Mouse (Mus musculus) macrophage (primary cell): Measurements from ENCODE around the gene Tcp10a. TPM values are rescaled to one million over a fixed set of nuclear protein-coding genes. Genes with fewer than 3 reads are reported as not detected.
"Not testable (repeated sequence)": the region's sequence is repeated elsewhere in the genome, so short reads cannot be mapped to it uniquely, and the experiment has no call there.

ENCODE experiments used
- H3K27ac ChIP-seq: fragments of 350-480 bp; formaldehyde crosslinking; 2 replicates; pipeline ENCODE4 v1.9.0; 2021
- H3K36me3 ChIP-seq: fragments of 350-480 bp; formaldehyde crosslinking; 2 replicates; pipeline ENCODE4 v1.9.0; 2021; ENCODE audit errors: inconsistent target
- H3K4me3 ChIP-seq: fragments of 350-480 bp; formaldehyde crosslinking; 2 replicates; pipeline ENCODE4 v1.9.0; 2021; ENCODE audit errors: inconsistent target
- H3K79me2 ChIP-seq: fragments of 350-480 bp; formaldehyde crosslinking; 2 replicates; pipeline ENCODE4 v1.9.0; 2021; ENCODE audit errors: inconsistent target
- WGBS: methylation state at CpG from one replicate; pipeline ENCODE4 v1.1.7; 2026; ENCODE audit warnings: inconsistent platforms; ENCODE audit not compliant: missing documents; 5-methylcytosine and 5-hydroxymethylcytosine counted together
- polyA plus RNA-seq: library from polyadenylated mRNA; stranded (reverse); fragments of 250-400 nt; gene quantifications from 3 replicates; pipeline ENCODE4 v1.2.4, GENCODE M21; 2018; ENCODE audit warnings: inconsistent platforms
- total RNA-seq, 78 experiments: library from RNA; depleted of rRNA; stranded (reverse); fragments of 250-400 nt; gene quantifications; 1 replicate in 9 of 78; 2 replicates in 24 of 78; 3 replicates in 43 of 78; 4 replicates in 2 of 78; pipeline ENCODE4 v1.2.4; 2018; ENCODE audit warnings: inconsistent platforms in 56 of 78

Gene Tcp10a
- total RNA-seq (2018; cell fraction: chromatin; rRNA removed): 1 to 10 TPM in 1 of 26 experiments, under 1 TPM in 2, not detected in 23; 0.38 to 2.1 (median 0.81) TPM
- not detected for total RNA-seq (2018; cell fraction: cytosol; rRNA removed)
- 1 to 10 TPM in 1 of 26 experiments, under 1 TPM in 3, not detected in 22; 0.48 to 1.5 (median 0.58) TPM for total RNA-seq (2018; cell fraction: nucleus; rRNA removed)
- not detected in 3 replicates for polyA plus RNA-seq

- not testable (repeated sequence) for H3K27ac ChIP-seq, H3K4me3 ChIP-seq, H3K79me2 ChIP-seq, H3K36me3 ChIP-seq
- 97% methylated on average over 3 of the region's 5 CpGs for WGBS
These were observed at the start of gene Tcp10a for GRCm38 (mm10) chr17:7324346-7324745. Tcp10a (plus strand) TSS chr17:7324646.

DNA sequence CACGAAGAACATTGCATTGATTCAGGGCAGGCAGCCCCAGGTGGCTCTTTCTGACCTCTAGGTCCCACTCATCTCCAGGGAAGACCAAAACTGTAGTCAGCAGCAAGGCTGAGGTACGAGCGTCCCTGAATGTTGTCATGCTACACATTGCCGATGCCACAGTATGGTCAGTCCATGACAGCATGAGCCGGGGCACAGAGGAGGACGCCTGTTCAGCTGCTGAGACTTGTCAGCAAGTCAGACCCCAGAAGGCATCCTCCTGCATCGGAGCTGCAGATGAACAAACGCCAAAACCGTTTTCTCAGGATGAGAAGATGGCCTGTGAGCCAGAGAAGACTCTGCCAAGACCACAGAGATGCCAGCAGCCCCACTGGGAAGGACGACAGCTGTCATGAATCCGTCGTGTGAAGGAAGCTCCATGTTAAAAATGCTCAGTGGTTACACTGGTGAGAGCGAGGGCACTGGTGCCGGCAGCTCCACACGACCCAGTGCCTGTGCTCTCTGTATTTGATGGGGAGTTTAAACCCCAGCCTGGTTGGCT, 45.7 kb upstream of the Tcp10a start:
- WGBS: 91% methylated on average over 15 of the region's 15 CpGs
- H3K4me3 ChIP-seq: no peak overlapping the region
- no peaks in the 10 kb centered on the region for H3K36me3 ChIP-seq
- no peaks in the 10 kb centered on the region for H3K79me2 ChIP-seq
- no peak overlapping the region for H3K27ac ChIP-seq

DNA sequence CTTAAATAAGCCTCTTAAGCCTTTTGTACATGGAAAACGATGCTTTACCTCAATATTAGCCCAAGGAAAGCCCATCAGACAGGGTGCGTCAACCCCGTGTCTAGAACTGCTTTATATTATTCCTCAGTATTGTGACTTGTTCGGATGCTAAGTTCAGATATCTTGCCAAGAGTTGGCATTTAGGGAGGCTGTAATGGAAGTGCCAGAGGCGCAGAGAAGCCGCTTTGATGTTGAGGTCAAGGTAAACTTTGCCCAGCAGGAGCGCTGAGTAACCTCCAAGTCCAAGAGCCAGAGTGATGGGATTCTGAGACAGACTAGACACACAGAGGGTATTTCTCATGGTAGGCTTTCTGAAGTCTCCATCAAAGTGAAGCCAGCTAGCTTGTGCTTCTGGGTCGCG, 45.2 kb upstream of the Tcp10a start:
- Histone ChIP-seq H3K27ac (no peak overlapping the region), H3K4me3 (no peak overlapping the region), H3K36me3 (no peaks in the 10 kb centered on the region), H3K79me2 (no peaks in the 10 kb centered on the region)
- WGBS: 94% methylated on average over 9 of the region's 9 CpGs

- 94% methylated on average over 8 of the region's 8 CpGs for WGBS
- no peak overlapping the region for H3K4me3 ChIP-seq
- H3K79me2 ChIP-seq: no peaks in the 10 kb centered on the region
- H3K36me3 ChIP-seq: no peaks in the 10 kb centered on the region
- H3K27ac ChIP-seq: no peak overlapping the region
These were observed 40.0 kb upstream of the Tcp10a start for GRCm38 (mm10) chr17:7284297-7284910.

DNA sequence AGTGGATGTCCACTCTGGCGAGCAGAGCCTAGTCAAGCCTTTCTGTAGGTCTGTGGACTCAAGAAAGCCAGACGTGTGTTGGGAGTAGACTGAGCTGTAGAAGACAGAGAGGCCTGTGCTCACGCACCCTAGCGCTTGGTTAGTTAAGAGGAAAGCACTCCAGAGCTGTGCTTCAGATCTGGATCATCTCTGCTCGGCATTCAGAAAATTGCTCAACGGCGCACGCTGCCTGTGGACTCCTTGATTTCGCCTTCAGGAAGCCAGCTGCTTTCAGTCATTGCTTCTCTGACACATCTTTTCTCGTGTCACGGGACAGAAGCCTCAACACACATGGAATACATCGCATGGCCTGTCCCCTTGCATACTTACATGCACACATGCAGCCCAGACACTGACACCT, 39.2 kb upstream of the Tcp10a start:
- 94% methylated on average over 12 of the region's 12 CpGs for WGBS
- Histone ChIP-seq H3K79me2 (no peaks in the 10 kb centered on the region), H3K36me3 (no peaks in the 10 kb centered on the region)

DNA sequence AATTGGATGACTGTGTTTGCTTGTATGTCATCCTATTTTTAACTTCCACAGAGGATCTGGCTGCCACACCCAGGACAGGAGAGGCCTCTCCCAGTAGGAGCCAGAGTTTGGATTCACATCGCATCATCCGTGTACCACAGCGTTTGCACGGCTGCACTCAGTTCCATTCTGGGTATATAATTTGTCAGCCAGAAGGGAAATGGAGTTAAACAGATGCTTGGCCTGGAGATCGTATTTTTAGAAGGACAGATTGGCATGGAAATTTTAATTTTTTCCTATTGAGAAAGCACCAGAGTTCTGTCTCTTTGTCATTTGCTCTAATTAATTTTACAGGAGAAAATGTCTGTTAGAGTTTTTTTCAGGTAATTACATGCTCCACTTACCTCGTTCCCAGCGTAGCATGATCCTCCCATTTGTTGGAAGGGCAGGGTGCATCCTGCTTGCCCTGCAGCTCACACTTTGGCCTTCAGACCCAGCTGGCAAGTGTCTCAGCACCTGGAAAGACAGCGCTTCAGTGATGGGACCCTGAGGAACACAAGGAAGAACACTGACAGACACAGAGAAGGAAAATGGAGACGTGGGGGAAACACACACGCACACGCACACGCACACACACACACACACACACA, 37.9 kb upstream of the Tcp10a start:
- no peaks in the 10 kb centered on the region for H3K79me2 ChIP-seq
- H3K36me3 ChIP-seq: no peaks in the 10 kb centered on the region
- H3K27ac ChIP-seq: no peak overlapping the region
- no peak overlapping the region for H3K4me3 ChIP-seq
- 95% methylated on average over 8 of the region's 12 CpGs for WGBS

More for the DNA sequence above, 39.2 kb upstream of the Tcp10a start:
- H3K27ac ChIP-seq: no peak overlapping the region
- H3K4me3 ChIP-seq: no peak overlapping the region

- Histone ChIP-seq H3K79me2 (no peaks in the 10 kb centered on the region), H3K36me3 (no peaks in the 10 kb centered on the region), H3K4me3 (no peak overlapping the region), H3K27ac (no peak overlapping the region)
- 96% methylated on average over 10 of the region's 11 CpGs for WGBS
These were observed 32.3 kb upstream of the Tcp10a start for GRCm38 (mm10) chr17:7292012-7292684.

- not testable (repeated sequence) for H3K36me3 ChIP-seq, H3K79me2 ChIP-seq, H3K27ac ChIP-seq, H3K4me3 ChIP-seq
- 60% methylated on average over 8 of the region's 8 CpGs for WGBS
These were observed 17.9 kb upstream of the Tcp10a start for GRCm38 (mm10) chr17:7306278-7307196.

DNA sequence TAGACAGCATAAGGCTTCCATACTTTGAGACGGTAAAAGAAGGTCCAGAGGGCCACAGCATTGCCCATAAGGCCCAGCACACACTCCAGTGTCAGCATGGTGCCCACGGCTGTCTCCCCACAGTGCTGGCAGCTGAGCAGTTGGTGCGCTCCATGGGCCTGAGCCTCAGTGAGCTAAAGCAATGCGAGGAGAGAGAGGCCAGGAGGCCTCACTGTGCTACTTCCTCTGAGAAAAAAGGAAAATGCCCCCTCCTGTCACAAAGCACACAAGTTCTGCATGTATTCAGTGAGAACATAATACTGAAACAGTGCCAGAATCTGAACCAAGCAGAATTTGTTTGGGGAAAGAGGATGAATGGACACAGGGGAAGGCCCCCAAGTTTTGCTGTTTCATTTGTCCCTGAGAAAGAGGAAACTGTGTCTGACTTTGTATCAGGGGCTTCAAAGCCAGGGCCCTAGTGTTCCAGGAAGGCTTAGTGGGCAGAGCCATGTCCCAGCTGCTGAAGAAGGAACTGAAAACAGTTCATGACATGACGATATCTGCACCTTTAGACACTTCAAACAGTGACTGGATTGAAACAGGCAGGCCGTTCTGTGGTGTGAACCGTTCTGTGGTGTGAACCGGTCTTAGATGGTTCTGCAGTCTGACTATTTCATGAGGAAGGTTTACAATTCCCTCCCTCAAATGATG, 8.6 kb upstream of the Tcp10a start:
- not testable (repeated sequence) for H3K4me3 ChIP-seq, H3K79me2 ChIP-seq, H3K36me3 ChIP-seq, H3K27ac ChIP-seq
- WGBS: 0% methylated on average over 1 of the region's 8 CpGs

DNA sequence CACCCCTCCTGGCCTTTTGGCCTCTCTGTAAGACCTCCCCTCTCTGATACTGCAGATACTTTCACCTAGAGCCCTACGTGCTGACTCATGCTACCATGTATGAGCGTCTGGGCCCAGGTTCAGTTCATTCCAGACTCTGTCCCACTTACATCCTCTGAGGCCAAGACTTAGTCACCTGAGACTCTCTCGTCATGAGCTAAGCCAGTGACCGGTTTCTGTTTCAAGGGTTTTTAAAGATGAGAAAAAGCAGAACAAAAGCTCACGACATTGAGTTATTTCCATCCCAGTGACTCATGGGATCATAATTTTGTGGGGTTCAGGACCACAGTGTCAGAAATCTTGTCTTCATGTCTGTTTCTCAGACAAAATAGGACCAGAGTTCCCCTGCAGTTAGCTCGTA, 4.7 kb upstream of the Tcp10a start:
- H3K27ac ChIP-seq, H3K36me3 ChIP-seq, H3K79me2 ChIP-seq, H3K4me3 ChIP-seq: not testable (repeated sequence)
- WGBS: 58% methylated on average over 6 of the region's 6 CpGs

DNA sequence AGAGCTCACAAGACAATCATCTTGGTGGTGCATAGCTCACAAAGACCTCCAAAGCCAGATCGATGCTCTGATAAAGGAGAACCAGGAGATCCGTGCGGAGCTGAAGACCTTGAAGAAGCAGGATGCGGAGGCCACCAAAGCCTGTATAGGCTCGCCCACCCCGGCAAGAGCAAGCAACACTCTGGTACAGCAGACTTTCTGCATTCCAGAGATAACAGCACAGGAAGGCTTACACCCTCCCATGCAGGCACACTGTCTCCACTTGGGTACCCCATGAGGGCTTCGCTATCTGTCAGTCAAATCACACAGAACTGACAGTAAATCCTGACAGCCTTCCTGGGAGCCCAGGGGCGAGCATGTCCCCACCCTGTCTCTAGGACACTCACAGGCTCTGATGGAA, 2.0 kb downstream of the Tcp10a start:
- not testable (repeated sequence) for H3K36me3 ChIP-seq, H3K4me3 ChIP-seq, H3K27ac ChIP-seq, H3K79me2 ChIP-seq
- no CpG with 5 or more reads among the region's 8 CpGs for WGBS

DNA sequence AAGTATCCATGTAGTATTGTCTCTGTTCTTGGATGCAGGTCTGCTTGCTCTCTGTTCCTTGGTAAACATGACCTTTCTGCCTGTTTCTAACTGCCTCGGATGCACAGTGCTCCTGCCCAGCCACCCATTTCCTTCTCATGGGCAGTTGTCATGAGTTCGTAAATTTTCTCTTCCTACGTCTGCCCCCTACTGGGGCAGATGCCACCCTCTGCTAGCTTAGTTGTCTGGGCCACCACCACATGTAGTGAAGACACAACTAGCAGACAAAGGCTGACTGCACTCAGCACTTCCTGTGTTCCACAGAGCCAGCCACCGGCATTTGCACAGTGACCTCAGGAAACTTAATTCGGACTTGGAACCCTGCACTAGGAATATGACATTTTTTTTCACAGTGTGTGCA, 8.3 kb downstream of the Tcp10a start:
- H3K27ac ChIP-seq: not testable (repeated sequence)

GRCm38 (mm10) chr17:7337381-7337780, 12.9 kb downstream of the Tcp10a start:
- not testable (repeated sequence) for H3K79me2 ChIP-seq, H3K4me3 ChIP-seq
- 17% methylated on average over 1 of the region's 9 CpGs for WGBS

More for the DNA sequence above, 8.3 kb downstream of the Tcp10a start:
- H3K4me3 ChIP-seq, H3K36me3 ChIP-seq, H3K79me2 ChIP-seq: not testable (repeated sequence)
- no CpG with 5 or more reads among the region's 5 CpGs for WGBS

DNA sequence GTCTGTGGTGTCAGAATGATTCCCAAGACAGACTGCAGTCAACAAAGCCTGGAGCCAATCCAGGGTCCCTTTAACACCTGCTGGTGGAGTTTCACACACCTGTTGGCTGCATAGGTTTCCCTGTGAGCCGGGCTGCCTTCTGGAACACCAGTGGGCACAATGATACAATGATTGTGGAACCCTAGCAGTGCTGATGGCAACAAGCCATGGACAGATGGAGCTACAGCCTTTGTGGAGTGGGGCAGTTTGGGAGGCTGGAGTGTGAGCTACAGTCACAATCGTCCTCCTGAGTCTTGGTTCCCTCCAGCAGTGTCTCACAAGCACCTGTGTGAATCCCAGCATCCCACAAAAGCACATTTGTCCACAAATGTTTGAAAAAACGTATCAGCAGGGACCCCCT, 24.3 kb downstream of the Tcp10a start:
- H3K79me2 ChIP-seq, H3K27ac ChIP-seq, H3K4me3 ChIP-seq, H3K36me3 ChIP-seq: not testable (repeated sequence)
- WGBS: 91% methylated on average over 1 of the region's 3 CpGs

More at GRCm38 (mm10) chr17:7337381-7337780, 12.9 kb downstream of the Tcp10a start:
- not testable (repeated sequence) for H3K36me3 ChIP-seq, H3K27ac ChIP-seq
